Mouse (Mus musculus) liver, adult 10 weeks (tissue): ENCODE results near the gene Copb2. TPM values are rescaled to one million over a fixed set of nuclear protein-coding genes. Genes with fewer than 3 reads are reported as not detected.

ENCODE experiments used
- polyA plus RNA-seq: library from polyadenylated mRNA; stranded (reverse); fragments of 350-450 nt; fragmentation: Illumina TruSeq; extraction: RNeasy Lipid Tissue Mini Kit (QIAGEN cat#74804); gene quantifications from one replicate; pipeline ENCODE4 v1.2.3, GENCODE M21; 2014; ENCODE audit warnings: low read depth, low replicate concordance

The Copb2 gene
- 163 TPM for polyA plus RNA-seq

GRCm38 (mm10) chr9:98563137-98564126 is at the start of gene Copb2:
Gene Copb2 (plus strand): TSS chr9:98563721.

GRCm38 (mm10) chr9:98601156-98601836 is 37.8 kb downstream of the Copb2 start, which contains the start of gene Mrps22:
Gene Mrps22 (minus strand): TSS chr9:98601660.

Other genes with a start within 250 kb of the Copb2 start
- 1.2 TPM for gene Rbp1, start 140.8 kb upstream of the Copb2 start, polyA plus RNA-seq
- gene Rbp2, start 77.6 kb upstream of the Copb2 start, polyA plus RNA-seq = not detected
- 56.8 TPM for gene Mrps22, start 37.9 kb downstream of the Copb2 start, polyA plus RNA-seq